Mouse (Mus musculus): Measurements from ENCODE around the gene AC109138.7. TPM values are rescaled to one million over a fixed set of nuclear protein-coding genes. Genes with fewer than 3 reads are reported as not detected.

AC109138.7 gene
- polyA plus RNA-seq (2015; fragmentation: Nextera tagmentation; extraction: Ambion mirVana), result not detected in 2 replicates

DNA sequence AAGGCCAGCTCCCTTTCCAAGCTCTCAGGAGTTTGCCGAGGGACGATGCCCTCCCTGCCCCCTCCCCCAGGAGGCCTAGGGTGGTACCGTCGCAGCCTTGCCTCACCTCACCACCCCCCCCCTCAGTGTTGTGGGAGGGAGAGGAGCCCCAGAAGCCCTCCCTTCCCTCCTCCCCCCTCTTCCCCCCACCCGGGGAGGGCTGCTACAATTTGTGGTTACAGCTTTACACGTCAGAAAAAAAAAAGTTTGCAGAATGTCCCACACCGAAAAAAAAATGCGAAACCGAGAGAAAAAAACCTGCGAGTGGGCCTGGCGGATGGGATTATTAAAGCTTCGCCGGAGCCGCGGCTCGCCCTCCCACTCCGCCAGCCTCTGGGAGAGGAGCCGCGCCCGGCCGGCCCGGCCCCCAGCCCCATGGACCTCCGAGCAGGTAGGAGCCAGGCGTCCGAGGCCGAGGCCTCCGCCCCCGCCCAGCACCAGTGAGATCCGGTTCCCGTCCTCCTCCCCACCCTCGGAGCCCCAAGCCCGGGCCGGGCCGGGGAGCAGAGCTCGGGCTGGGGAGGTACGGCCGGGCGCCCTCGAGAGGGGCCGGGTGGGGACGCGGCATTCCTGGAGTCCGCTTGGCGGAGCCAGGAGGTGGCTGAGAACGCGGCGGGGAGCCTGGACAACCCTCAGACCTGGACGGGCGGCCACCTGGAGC lies at the start of gene AC109138.7, which contains the start of gene Clcf1:
Gene AC109138.7, plus strand, starts transcription at position 287 of the 700 bp plus-strand sequence.
Gene Clcf1, plus strand, starts transcription at position 168 of the 700 bp plus-strand sequence.
- H3K4me1 ChIP-seq, result peaks cover 24% of the 10 kb centered on the region
- no peak within 1 kb of the TSS for H3K27ac ChIP-seq
- peak within 1 kb of the TSS; percentile 42 for H3K9ac ChIP-seq
- H3K27me3 ChIP-seq (replicated peaks), result peaks cover 45% of the 10 kb centered on the region
- no peaks in the 10 kb centered on the region for H3K9me3 ChIP-seq
- ATAC-seq (replicated peaks), result peak; percentile 48; the same call in 1 of the 2 replicates
- under 1% methylated on average over 47 of the region's 49 CpGs for WGBS
- H3K36me3 ChIP-seq (replicated peaks), result no peaks in the 10 kb centered on the region
- peak within 1 kb of the TSS; percentile 96 for H3K4me2 ChIP-seq
- H3K4me3 ChIP-seq, result peak within 1 kb of the TSS; percentile 48

DNA sequence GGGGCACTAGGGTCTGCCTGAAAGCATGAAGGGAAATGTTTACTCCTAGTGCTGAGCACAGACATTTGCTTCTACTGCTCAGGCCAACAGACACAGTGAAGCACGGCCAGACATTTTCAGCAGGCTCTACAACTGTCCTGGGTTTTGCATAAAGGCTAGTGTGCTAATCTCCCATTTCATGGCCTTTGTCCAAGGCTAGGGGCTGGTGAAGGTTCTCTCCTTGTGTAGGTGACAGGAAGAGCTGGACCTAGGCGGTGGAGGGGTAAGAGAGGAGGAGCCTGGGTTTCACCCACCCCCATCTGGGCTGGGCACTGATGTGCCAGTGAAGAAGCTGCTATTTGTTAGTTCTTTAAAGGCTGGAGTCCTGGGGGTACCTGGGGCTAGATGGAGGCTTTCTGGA lies 49.4 kb upstream of the AC109138.7 start:
- Histone ChIP-seq H3K4me1 (peaks cover 22% of the 10 kb centered on the region), H3K4me3 (no peak overlapping the region), H3K9ac (no peak overlapping the region), H3K27me3 (replicated peaks) (no peaks in the 10 kb centered on the region), H3K4me2 (no peak overlapping the region), H3K9me3 (no peaks in the 10 kb centered on the region), H3K27ac (no peak overlapping the region), H3K36me3 (replicated peaks) (peaks cover 7% of the 10 kb centered on the region; the same call in 1 of the 2 replicates)
- ATAC-seq (replicated peaks), result no peak
- WGBS, result 69% methylated on average over 2 of the region's 2 CpGs

DNA sequence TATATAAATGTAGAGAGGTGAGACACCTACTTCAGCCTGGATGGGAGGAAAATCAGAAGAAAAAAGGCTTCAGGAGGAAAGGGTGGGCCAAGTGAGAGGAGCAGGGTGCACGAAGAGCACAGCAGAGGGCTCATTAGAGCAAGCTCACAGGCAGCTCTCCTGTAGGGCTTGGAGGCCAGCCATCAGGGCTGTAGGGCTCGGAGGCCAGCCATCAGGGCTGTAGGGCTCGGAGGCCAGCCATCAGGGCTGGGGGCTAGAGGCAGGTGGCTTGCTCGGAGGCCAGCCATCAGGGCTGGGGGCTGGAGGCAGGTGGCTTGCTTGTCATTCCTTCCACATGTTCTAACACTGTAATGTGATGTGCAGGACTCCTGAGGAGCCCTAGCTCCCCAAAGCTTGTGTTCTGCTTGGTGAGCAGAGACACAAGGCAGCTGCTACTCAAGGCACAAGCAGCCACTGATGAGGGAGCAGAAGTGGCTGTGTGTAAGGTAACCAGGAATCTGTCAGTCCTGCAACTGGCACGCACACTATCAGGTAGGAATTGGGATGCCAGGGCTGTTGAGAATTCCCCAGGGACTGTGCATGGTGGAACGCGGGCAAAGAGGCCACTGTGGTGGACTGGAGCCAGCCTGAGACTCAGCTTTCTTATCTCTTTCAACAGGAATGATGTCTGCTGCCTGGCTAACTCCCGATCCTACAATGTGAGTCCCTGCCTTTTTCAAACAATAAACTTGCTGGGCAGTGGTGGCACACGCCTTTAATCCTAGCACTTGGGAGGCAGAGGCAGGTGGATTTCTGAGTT lies 47.3 kb upstream of the AC109138.7 start:
- Histone ChIP-seq H3K27me3 (replicated peaks) (no peaks in the 10 kb centered on the region), H3K36me3 (replicated peaks) (no peaks in the 10 kb centered on the region), H3K4me3 (no peak overlapping the region), H3K9me3 (no peaks in the 10 kb centered on the region), H3K4me2 (no peak overlapping the region), H3K9ac (no peak overlapping the region), H3K4me1 (peaks cover 26% of the 10 kb centered on the region), H3K27ac (no peak overlapping the region)
- 75% methylated on average over 9 of the region's 9 CpGs for WGBS
- no peak for ATAC-seq (replicated peaks)

DNA sequence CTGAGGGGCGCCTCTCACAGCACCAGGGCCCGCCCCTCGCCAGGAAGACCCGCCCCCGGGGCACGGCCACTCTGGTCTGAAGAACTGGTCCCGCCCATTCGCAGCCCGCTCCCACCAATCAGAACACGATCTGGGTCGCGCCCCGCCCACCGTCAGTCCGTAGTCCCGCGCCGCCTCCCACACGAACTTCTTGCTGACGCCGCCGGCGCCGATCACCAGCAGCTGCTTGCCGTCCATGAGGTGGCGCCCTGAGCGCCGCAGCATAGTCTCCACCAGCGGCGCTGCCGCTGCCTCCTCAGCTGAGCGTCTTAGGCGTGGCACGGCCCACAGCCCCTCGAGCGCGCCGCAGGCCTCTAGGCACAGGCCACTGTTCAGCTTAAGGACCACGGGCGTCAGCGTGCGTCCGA lies 44.8 kb upstream of the AC109138.7 start:
- no peaks in the 10 kb centered on the region for H3K27me3 ChIP-seq (replicated peaks)
- peak; percentile 94 for ATAC-seq (replicated peaks)
- H3K4me2 ChIP-seq, result peak overlapping the region; percentile 77
- peaks cover 8% of the 10 kb centered on the region for H3K4me1 ChIP-seq
- H3K27ac ChIP-seq, result peak overlapping the region; percentile 92
- H3K9ac ChIP-seq, result peak overlapping the region; percentile 70
- under 1% methylated on average over 43 of the region's 43 CpGs for WGBS
- H3K4me3 ChIP-seq, result peak overlapping the region; percentile 45
- H3K36me3 ChIP-seq (replicated peaks), result no peaks in the 10 kb centered on the region
- no peaks in the 10 kb centered on the region for H3K9me3 ChIP-seq

DNA sequence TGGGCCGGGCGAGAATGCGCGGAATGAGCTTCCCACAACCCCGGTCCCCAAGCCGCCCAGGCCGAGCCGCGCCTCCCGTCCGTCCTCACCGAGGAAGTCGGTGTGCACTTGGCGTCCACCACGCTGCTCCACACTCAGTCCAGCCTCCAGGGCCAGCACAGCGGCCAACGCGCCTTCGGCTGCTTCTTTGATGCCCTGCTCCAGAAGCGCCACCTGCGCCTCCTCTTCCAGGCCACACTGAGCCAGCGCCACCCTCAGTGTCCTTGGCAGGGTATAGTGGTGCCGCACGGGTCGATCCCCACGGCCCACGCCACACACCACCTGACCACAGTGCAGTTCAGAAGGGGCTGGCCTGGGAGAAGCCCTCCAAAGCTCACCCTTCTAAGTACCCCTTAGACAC lies 44.3 kb upstream of the AC109138.7 start:
- peaks cover 8% of the 10 kb centered on the region for H3K4me1 ChIP-seq
- no peaks in the 10 kb centered on the region for H3K27me3 ChIP-seq (replicated peaks)
- H3K27ac ChIP-seq, result peak overlapping the region; percentile 92
- no peaks in the 10 kb centered on the region for H3K36me3 ChIP-seq (replicated peaks)
- 3% methylated on average over 27 of the region's 27 CpGs for WGBS
- H3K4me3 ChIP-seq, result peak overlapping the region; percentile 45
- H3K9me3 ChIP-seq, result no peaks in the 10 kb centered on the region
- peak overlapping the region; percentile 77 for H3K4me2 ChIP-seq
- peak; percentile 63 for ATAC-seq (replicated peaks)
- H3K9ac ChIP-seq, result peak overlapping the region; percentile 70

DNA sequence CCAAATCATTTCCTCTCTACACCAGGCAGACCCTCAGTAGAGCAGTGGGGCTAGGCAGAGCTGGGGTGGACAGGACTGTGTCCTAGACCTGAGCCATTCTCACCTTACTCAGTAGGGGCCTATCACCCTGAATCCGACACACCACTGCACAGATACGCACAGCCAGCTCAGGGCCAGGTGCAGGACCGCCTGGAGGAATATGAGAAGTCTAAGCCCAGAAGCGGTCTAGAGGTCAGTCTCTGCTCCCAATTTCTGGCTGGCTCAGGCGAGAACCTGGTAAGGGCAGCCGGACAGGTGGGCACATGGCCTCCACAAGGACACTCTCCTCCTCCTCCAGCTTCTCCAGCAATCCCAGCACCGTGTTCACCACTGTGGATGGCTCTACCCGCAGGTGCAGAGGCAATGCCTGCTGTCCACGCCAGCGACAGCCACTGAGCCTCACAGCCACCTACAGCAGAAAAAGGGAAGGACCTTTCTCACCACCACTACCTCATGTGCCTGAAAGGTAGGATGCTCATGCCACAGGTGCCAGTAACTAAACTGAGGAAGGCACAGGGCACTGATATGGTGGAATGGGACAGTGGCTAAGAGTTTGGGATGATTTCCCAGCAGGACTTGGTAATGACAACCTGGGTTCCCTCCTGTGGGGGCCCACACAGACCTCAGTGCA lies 43.3 kb upstream of the AC109138.7 start:
- no peak for ATAC-seq (replicated peaks)
- no peak overlapping the region for H3K9ac ChIP-seq

DNA sequence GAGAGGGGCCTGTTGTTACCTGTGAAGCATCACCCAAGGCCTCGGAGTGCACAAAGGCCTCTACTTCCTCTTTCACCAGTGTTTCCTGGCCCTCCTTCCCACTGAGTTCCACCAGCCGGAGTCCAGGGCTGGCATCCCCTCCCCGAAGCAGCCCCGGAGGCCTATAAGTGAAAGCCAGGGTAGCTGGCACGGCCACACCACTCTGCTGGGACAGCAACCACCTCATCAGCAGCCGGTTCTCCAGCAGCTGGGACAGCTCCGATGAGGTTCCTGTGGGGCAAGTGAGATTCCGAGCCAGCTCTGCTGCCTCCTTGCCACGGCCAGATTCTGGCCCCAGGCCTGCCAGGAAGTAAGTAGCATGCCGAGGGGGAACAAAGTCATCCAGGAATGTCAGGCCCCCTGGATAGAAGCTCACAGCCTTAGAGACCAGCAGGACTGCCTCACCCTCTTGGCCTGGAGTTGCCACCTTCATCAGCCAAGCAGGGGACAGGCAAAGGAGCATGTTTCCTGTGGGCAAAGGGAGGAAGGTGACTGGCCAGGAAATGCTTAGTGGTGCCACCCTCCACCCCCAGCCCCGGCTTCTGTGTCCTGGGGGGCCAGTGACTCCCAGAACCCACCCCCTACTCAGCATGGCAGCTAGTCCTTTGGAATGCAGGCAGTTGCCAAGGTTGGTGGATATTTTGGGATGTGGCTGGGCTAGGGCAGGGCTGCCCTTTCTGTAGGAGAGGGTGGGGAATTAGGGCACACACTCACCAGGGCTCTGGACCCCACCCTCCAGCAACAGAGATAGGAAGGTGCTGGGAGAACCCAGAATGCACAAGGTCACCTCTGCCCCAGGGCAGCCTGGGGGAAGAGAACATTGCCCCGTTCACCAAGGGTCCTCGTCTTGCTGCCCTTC lies 42.5 kb upstream of the AC109138.7 start:
- Histone ChIP-seq H3K36me3 (replicated peaks) (no peaks in the 10 kb centered on the region), H3K4me3 (no peak overlapping the region), H3K4me1 (peaks cover 17% of the 10 kb centered on the region), H3K9ac (no peak overlapping the region), H3K9me3 (no peaks in the 10 kb centered on the region), H3K27me3 (replicated peaks) (no peaks in the 10 kb centered on the region), H3K4me2 (no peak overlapping the region), H3K27ac (no peak overlapping the region)
- ATAC-seq (replicated peaks), result no peak
- WGBS, result 77% methylated on average over 13 of the region's 13 CpGs

More for the DNA sequence above, 43.3 kb upstream of the AC109138.7 start:
- 88% methylated on average over 10 of the region's 10 CpGs for WGBS
- H3K36me3 ChIP-seq (replicated peaks), result no peaks in the 10 kb centered on the region
- H3K4me3 ChIP-seq, result no peak overlapping the region
- H3K27me3 ChIP-seq (replicated peaks), result no peaks in the 10 kb centered on the region
- no peaks in the 10 kb centered on the region for H3K9me3 ChIP-seq
- H3K27ac ChIP-seq, result no peak overlapping the region
- no peak overlapping the region for H3K4me2 ChIP-seq
- peaks cover 17% of the 10 kb centered on the region for H3K4me1 ChIP-seq

DNA sequence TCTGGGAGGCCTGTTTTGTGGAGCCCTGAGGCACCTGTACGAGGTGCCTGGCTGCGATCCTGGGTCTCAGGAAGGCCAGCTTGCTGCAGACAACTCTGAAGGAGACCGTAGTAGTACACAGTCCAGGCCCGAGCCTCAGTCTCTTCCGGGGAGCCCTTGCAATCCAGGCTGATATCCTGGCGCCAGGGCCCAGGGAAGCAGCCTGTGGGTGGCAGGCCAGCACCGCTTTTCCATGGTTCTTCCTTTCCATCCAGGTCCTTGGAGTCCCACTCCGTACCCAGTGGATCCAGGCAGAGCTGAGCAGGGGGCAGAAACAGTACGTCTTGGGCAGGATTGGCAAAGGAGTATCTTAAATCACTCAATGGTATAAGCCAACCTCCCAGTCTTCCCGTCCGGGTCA lies 41.2 kb upstream of the AC109138.7 start:
- H3K36me3 ChIP-seq (replicated peaks), result no peaks in the 10 kb centered on the region
- peaks cover 17% of the 10 kb centered on the region for H3K4me1 ChIP-seq
- WGBS, result 52% methylated on average over 11 of the region's 11 CpGs
- no peak overlapping the region for H3K27ac ChIP-seq
- H3K9ac ChIP-seq, result no peak overlapping the region
- 0 out of 2 replicates have a peak, but pooled peaks cover 2% of the 10 kb centered on the region for H3K27me3 ChIP-seq (replicated peaks)
- H3K9me3 ChIP-seq, result no peaks in the 10 kb centered on the region
- no peak overlapping the region for H3K4me2 ChIP-seq
- no peak for ATAC-seq (replicated peaks)
- H3K4me3 ChIP-seq, result no peak overlapping the region

DNA sequence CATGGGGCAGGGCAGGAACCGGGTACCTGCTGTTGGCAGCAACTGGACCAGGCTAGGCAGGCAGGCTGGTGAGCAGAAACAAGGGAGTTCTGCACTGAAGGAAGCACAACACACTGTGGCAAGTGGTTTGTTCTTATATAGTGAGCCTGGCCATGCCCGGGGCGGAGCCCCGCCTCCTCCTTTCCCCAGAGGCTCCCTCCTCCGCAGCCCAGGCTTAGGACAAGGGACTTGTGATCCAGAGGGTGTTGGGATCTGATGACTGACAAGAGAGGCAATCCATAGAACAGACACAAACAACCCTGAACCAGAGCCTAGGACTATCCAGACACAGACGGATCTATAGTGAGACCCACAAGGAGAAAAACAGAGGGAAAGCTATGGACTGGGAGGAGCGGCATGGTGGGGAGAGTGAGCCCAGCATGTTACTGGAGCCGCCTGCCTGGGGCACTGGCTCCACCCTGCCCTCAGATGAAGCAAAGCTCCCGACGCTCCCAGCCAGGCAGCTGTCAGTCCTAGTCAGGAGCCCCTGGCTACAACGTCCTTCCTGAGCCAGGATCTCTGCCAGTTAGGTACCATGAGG lies 38.7 kb upstream of the AC109138.7 start, which contains the start of gene Carns1:
Gene Carns1, minus strand, starts transcription at position 112 of the 580 bp plus-strand sequence.
- WGBS, result 2% methylated on average over 11 of the region's 11 CpGs
- no peak within 1 kb of the TSS for H3K4me3 ChIP-seq
- ATAC-seq (replicated peaks), result 0 out of 2 replicates have a peak, but pooled peaks have one; percentile 14
- no peak within 1 kb of the TSS for H3K27ac ChIP-seq
- no peaks in the 10 kb centered on the region for H3K9me3 ChIP-seq
- H3K27me3 ChIP-seq (replicated peaks), result 0 out of 2 replicates have a peak, but pooled peaks cover 2% of the 10 kb centered on the region
- no peaks in the 10 kb centered on the region for H3K36me3 ChIP-seq (replicated peaks)
- peak within 1 kb of the TSS; percentile 8; the same call in 1 of the 2 replicates for H3K9ac ChIP-seq
- peak within 1 kb of the TSS; percentile 33 for H3K4me2 ChIP-seq
- peaks cover 9% of the 10 kb centered on the region for H3K4me1 ChIP-seq

DNA sequence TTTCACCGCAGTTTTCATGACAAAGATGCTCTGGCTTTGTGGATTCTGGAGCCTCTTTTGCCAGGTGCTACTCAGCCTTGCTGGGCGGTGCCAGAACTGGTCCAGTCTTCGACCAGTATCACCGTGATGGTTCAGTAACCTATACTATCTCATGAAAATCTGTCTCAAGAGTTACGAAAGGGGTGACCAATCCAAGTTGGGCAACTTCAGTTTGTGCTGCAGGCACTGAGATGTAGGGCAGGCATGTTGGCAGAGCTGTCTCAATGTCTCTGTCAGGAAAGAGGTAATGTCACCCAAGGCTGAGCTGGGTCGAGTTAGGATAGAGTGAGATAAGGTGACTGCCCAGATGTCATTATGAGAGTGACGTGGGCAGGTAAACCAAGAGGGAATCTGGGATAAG lies 33.7 kb upstream of the AC109138.7 start:
- H3K9ac ChIP-seq, result no peak overlapping the region
- ATAC-seq (replicated peaks), result no peak
- 87% methylated on average over 7 of the region's 7 CpGs for WGBS
- H3K27ac ChIP-seq, result no peak overlapping the region
- H3K9me3 ChIP-seq, result no peaks in the 10 kb centered on the region
- 0 out of 2 replicates have a peak, but pooled peaks cover 2% of the 10 kb centered on the region for H3K27me3 ChIP-seq (replicated peaks)
- no peaks in the 10 kb centered on the region for H3K36me3 ChIP-seq (replicated peaks)
- H3K4me1 ChIP-seq, result peaks cover 12% of the 10 kb centered on the region
- no peak overlapping the region for H3K4me3 ChIP-seq
- H3K4me2 ChIP-seq, result no peak overlapping the region

DNA sequence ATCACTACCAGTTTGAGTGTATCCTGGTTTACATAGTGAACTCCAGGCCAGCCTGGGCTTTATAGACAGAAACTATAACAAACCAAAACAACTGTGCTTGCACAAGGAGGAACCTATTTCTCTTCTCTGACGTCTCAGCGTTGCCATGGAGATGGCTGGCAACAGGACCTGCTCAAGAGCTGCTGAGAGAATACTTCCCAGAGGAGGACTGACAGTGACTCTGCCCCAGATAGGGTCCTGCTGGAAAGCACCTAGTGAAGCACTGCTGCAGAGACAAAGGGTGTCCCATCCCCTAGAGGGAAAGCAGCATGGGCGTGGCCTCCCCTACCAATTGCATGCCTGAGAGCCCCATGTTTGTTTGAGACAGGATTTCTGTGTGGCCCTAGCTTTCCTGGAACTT lies 32.3 kb upstream of the AC109138.7 start:
- ATAC-seq (replicated peaks), result no peak; the same call in 1 of the 2 replicates
- WGBS, result 43% methylated on average over 3 of the region's 3 CpGs
- no peak overlapping the region for H3K4me3 ChIP-seq

More for the DNA sequence above, 32.3 kb upstream of the AC109138.7 start:
- 0 out of 2 replicates have a peak, but pooled peaks cover 2% of the 10 kb centered on the region for H3K27me3 ChIP-seq (replicated peaks)
- H3K27ac ChIP-seq, result no peak overlapping the region
- H3K4me1 ChIP-seq, result peaks cover 9% of the 10 kb centered on the region
- no peak overlapping the region for H3K4me2 ChIP-seq
- H3K36me3 ChIP-seq (replicated peaks), result no peaks in the 10 kb centered on the region
- H3K9ac ChIP-seq, result no peak overlapping the region
- H3K9me3 ChIP-seq, result no peaks in the 10 kb centered on the region

Measured in midbrain, embryonic 15.5 days (tissue).